Mouse (Mus musculus): Measurements from ENCODE around the gene Bcl6b. TPM values are rescaled to one million over a fixed set of nuclear protein-coding genes. Genes with fewer than 3 reads are reported as not detected.
A peak's percentile ranks its signal among the peaks of the same experiment; 100 is the strongest.

Gene Bcl6b
- 1 to 10 TPM; 1.2 to 3.9 (median 2.3) TPM for total RNA-seq (2022)

DNA sequence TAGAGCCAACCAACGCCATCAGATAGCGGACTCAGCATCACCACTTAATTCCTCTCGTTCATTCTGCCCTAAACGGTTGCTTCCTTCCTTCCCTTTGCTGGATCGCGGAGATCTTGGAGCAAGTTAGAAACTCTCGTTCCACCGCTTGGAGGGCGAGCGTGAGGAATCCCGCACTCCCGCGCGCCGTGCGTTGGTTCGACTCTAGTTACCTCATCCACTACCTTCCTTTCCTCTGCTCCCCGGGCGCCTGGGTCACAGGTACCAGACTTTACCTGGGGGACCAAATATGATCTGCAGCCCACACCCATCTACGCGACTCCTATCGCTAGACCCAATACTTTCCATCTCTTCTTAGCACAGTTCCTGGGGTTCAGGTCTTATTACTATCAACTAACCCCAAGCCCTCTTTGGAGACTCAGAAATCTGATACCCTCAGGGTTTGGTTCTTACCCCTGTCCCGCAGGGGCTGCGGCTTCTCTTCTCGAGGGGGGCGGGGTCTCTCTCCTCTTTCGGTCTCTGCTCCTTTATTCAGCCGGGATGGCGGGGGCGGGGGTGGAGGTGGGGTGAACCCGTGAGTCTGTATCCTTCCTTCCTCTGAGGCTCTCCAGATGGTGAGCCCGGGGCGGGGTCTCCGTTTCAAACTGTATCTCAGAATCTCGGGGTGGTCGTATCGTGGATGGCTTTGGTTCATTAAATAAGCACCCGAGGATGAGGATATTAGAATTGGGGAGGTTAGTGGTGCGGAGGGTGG, at the start of gene Bcl6b:
Gene Bcl6b (minus strand): TSS at position 539 of the 751 bp plus-strand sequence.
- no peak for DNase-seq (ENCODE audit: low spot score in 2 of 2)

DNA sequence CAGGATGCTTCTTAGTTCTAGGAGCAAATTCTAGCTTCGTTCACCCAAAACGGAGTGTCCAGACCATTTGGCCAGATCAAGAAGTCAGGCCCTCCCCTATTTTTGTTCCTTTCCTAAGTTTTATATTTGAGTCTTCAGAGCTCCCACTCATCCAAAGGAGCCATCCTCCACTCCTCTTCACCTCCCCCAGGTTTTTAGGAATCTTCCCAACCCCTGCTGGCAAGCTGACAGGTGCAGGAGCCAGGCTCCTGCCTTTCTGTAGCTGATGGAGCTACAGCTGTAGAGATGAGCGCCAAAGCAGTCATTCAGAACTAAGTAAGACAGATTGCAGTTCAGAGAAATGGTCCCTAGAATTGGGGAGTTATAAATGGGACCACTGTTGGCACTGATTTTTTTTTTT, 49.4 kb upstream of the Bcl6b start:
- DNase-seq (ENCODE audit: low spot score in 2 of 2): no peak

DNA sequence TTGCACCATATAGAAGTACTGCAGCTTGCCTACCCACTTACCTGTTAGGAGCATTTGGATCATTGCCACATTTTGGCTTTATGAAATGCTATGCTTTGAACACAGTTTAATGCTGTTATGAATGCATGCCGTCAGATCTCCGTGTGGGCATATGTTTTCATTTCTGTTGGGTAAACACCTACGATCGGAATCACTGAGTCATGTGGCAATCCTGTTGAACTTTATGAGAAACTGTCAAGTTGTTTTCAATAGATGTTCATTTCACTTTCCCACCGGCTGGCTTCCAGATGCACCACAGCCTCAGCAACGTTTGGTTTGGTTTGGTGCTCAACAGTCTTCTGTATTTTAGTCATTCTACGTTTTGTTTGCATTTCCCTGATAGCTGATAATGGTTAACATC, 42.0 kb upstream of the Bcl6b start:
- no peak for DNase-seq (ENCODE audit: low spot score in 2 of 2)

DNA sequence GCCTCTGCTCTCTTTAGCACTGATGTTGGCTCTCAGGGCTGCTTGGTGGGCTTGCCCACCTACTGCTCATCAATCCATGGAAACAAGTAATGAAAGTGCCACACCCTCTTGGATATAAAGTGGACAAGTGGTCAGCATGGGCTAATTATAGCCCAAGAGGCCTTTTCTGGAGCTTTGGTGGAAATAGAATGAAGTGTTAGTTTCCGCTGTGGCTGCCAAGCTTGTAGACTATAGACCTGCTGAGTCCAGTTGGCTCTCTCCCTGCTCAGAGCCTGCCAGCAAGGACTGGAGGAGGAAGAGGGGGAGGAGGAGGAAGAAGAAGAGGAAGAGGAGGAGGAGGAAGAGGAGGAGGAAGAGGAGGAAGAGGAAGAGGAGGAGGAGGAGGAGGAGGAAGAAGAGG, 36.8 kb upstream of the Bcl6b start:
- DNase-seq (ENCODE audit: low spot score in 2 of 2): peak in 1 of 2 experiments; percentile 36

DNA sequence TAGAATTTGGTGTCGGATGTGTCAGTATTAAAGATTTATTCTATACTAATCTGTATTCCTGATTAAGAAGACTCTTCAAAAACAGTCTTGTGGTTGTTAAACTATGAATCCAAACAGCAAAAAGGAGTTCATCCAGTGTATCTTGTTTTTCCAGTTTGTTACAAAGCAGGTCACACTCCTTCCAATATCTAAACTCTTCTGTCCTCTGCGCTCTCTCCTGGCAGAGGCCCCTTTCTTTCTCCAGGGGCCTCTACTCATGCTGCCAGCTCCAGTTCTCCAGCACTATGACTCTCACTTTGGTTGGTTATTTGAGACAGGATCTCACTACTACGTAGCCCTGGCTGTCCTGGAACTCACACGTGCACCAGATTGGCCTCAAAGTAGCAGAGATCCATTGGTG, 36.2 kb upstream of the Bcl6b start:
- DNase-seq (ENCODE audit: low spot score in 2 of 2): no peak

DNA sequence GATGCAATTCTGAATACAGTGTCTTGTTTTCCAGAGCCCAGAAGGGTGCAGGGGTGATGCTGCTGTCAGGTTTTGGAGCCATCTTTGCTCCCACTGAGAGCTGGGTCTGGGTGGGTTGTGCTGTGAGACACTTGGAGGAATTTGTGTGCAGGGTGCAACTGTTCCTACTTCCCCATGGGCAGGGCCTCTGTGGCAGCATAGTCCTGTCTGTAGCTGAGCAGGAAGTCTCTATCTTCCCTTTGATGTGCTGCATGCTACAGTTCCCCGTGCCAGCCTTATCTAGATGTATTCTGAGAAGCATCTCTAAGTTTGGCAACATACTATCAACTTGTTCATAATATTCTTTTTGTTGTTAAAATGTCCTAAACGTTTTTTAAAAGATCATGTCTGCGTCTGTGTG, 35.7 kb upstream of the Bcl6b start:
- DNase-seq (ENCODE audit: low spot score in 2 of 2): no peak

- DNase-seq (ENCODE audit: low spot score in 2 of 2): no peak
Observed at GRCm38 (mm10) chr11:70259035-70259434, 29.4 kb upstream of the Bcl6b start.

GRCm38 (mm10) chr11:70254931-70255531, 25.4 kb upstream of the Bcl6b start, which contains the start of gene Alox12:
Gene Alox12, minus strand, starts transcription at chr11:70255353.
- peak in 1 of 2 experiments; percentile 33 for DNase-seq (ENCODE audit: low spot score in 2 of 2)

DNA sequence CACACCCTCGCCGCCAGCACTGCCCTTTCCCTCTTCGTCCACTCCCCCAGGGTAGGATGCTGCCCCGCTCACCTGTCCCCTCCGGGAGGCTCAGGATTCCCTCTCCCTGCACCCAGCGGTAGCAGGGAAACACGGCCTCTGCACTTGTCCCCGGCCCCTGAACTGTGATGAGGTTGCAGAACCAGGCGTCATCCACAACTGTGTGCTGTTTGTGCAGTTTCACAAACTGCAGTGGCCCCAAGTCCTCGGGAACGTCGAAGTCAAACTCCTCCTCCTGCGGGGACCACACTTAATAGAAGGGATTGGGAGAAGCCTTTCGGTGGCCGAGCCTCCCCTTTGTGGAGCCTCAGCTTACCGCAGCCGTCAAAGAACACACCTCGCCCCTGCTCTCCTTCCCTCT, 24.7 kb upstream of the Bcl6b start:
- no peak for DNase-seq (ENCODE audit: low spot score in 2 of 2)

- DNase-seq (ENCODE audit: low spot score in 2 of 2): no peak
Observed at GRCm38 (mm10) chr11:70251853-70252252, 22.3 kb upstream of the Bcl6b start.

DNA sequence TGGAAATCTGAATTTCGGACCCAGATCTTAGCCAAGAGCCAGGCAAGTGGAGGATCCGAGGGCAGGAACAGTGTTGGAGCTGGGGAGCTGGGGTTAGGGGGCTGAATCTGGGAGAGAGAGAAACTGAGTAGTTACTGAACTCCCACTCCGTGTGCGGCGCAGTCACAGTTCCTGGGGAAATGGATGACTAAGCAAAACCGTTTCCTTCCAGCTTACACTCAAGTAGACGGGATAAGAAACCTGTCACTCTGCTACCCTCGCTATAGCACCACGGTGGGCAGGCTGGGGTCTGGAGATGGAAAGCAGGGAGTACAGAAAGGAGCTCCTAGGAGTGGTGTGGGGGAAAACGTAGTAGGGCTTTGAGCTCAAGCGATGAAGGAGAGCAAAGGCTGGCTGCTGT, 20.6 kb upstream of the Bcl6b start:
- no peak for DNase-seq (ENCODE audit: low spot score in 2 of 2)

GRCm38 (mm10) chr11:70247136-70247845, 17.7 kb upstream of the Bcl6b start:
- no peak for DNase-seq (ENCODE audit: low spot score in 2 of 2)

- DNase-seq (ENCODE audit: low spot score in 2 of 2): no peak
Observed at GRCm38 (mm10) chr11:70242591-70242990, 13.0 kb upstream of the Bcl6b start.

DNA sequence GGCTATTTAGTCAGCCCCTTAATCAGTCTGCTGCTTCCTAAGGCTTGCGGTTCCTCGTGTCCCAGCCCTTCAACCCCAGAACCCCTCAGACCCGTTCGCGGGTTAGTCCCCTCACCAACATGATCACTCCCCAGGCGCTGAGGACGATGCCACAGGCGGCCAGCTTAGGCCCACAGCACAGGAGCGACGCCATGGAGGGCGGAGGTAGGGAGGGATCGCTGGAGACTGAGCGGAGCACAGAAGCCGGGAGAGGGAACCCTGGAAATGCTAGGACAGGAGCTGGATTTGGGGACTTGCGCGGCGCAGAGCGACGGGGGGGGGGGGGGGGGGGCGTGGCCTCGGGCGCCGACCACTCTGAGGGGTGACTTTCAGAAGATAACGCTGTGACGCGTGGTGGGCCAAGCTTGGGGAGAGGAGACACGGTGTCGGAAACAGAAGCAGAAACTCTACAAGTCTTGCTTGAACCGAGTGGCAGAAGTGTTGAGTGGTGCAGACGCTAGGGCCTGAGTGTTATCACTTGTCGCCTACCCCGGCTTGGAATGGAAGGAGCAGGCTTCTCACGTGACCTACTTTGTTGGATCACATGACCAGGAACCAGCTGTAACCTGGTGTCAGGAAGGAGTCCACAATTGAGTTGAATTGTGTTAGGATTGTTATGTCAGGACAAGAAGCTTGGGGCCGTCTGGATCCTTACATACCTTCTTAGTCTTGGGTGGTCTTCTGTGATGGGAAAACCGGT, 10.1 kb upstream of the Bcl6b start, which contains the start of the genes Gm21988 and Rnasek:
Gene Gm21988 (minus strand): TSS at position 290 of the 739 bp plus-strand sequence.
Gene Rnasek (minus strand): TSS at position 302 of the 739 bp plus-strand sequence.
- peak; percentile 66 to 68 for DNase-seq (ENCODE audit: low spot score in 2 of 2)

DNA sequence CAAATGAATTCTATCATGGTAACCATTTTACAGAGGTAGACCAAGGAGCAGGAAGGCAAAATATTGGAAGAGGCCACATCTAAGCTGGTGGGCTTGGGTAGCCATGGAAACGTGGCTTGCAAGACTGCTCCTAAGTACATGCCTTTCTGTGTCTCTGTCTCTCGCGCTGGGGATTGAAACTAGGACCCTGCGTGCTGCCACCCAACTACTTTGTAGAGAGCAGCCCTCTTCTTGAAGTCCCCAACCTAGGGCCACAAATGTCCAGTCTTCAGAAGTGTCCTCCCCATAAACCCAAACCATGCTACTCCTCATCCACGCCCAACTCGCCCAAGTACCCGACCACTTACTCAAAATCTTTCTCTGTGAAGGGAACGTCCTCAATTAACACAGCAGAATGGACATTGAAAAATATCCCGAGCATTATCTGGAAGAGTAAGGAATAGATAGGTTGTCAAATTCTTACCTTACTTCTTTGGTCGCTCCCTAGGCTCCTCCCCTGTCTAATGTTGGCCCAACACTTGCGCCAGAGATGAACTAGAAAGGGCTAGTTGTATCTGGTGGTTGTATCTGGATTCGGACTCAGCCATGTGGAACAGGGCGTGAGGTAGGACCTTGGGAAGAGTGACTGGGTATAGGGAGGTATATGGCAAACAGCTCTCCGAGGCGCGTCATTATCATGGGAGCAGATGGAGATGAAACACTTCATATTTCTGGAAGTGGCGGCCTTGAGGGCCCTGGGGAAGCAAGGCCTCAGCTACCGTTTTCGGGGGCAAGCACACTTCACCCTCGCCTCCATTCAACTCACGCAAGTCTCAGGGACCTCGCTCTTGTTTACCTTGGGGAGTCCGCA, 9.2 kb upstream of the Bcl6b start:
- DNase-seq (ENCODE audit: low spot score in 2 of 2): no peak

- peak; percentile 95 for DNase-seq (ENCODE audit: low spot score in 2 of 2)
Observed at GRCm38 (mm10) chr11:70237457-70238167, 8.0 kb upstream of the Bcl6b start, which contains the start of gene 0610010K14Rik. Gene 0610010K14Rik, minus strand, starts transcription at chr11:70237914.

DNA sequence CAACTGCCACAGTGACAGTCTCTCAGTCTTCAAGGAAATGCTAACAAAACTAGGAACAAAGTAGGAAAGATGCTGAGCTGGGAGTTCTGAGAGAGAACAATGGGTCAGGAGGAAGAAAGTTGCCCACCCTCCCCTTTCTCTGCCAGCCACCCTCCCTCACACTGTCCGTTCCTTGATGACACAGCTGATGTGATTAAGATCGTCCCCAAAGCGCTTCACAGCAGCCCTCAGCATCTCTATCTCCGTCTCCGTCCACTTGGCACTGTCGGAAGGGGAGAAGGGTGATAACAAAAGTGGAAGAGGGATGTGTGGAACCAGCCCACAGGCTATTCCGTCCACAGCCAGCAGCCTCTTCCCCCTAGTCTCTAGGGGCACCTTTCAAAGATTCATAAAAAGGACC, 7.1 kb upstream of the Bcl6b start:
- DNase-seq (ENCODE audit: low spot score in 2 of 2): no peak

DNA sequence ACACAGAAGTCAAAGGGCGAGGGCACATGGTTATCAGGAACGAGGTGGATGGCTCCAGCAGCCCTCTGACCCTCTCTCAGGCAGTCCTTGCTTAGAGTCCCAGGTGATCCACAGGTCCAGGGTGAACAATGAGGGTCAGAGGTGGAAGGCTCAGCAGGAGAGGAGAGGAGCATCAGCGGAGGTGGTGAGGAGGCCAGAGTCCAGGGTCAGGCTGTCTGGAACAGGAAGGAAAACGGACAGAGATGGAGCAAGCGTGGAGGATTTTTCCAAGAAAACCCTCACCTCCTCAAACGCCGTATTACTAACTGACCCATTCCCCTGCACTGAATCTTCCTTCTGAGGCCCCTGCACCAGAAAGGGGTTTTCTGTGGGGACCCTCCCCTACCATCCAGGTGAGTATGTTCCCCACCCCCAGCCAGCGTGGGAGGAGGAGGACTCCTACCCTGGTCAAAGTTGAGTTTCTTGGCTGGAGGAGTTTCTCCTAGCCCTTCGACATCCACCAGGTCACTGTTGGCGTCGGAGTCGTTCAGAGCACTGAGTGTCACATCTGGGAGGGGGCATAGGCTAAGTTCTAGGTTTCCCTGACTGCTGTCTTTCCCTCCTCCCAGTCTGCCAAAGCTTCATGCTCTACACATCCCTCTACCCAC, 5.8 kb upstream of the Bcl6b start:
- no peak for DNase-seq (ENCODE audit: low spot score in 2 of 2)

GRCm38 (mm10) chr11:70234497-70234896, 4.9 kb upstream of the Bcl6b start:
- DNase-seq (ENCODE audit: low spot score in 2 of 2): no peak

All from gastrocnemius, adult 8-10 months (tissue).